Mouse (Mus musculus): ENCODE measurements around the gene Prkcq. TPM values are rescaled to one million over a fixed set of nuclear protein-coding genes. Genes with fewer than 3 reads are reported as not detected.
"Not testable (repeated sequence)": the region's sequence is repeated elsewhere in the genome, so short reads cannot be mapped to it uniquely, and the experiment has no call there.

Prkcq gene
- polyA plus RNA-seq, 1 experiment: 22.0 TPM

- Histone ChIP-seq H3K4me1 (peaks cover 71% of the 10 kb centered on the region), H3K36me3 (replicated peaks; ENCODE audit: low read length) (no peaks in the 10 kb centered on the region), H3K27me3 (replicated peaks) (no peaks in the 10 kb centered on the region), H3K9me3 (no peaks in the 10 kb centered on the region), H3K4me3 (replicated peaks) (peak overlapping the region; percentile 82)
- TF ChIP-seq GATA1 (IDR thresholded peaks at IDR 0.05; ENCODE audit: borderline replicate concordance, low read length) (no peak), FLI1 (IDR thresholded peaks at IDR 0.05; ENCODE audit: low read length) (no peak; the same call in 1 of the 2 replicates)
Measured at GRCm38 (mm10) chr2:11333301-11334017, 161.6 kb downstream of the Prkcq start.

GRCm38 (mm10) chr2:11336320-11336719 is 164.4 kb downstream of the Prkcq start:
- TF ChIP-seq GATA1 (IDR thresholded peaks at IDR 0.05; ENCODE audit: borderline replicate concordance, low read length) (no peak), FLI1 (IDR thresholded peaks at IDR 0.05; ENCODE audit: low read length) (no peak)
- Histone ChIP-seq H3K9me3 (no peaks in the 10 kb centered on the region), H3K4me1 (peaks cover 85% of the 10 kb centered on the region), H3K36me3 (replicated peaks; ENCODE audit: low read length) (no peaks in the 10 kb centered on the region), H3K27me3 (replicated peaks) (no peaks in the 10 kb centered on the region), H3K4me3 (replicated peaks) (peak overlapping the region; percentile 77)

DNA sequence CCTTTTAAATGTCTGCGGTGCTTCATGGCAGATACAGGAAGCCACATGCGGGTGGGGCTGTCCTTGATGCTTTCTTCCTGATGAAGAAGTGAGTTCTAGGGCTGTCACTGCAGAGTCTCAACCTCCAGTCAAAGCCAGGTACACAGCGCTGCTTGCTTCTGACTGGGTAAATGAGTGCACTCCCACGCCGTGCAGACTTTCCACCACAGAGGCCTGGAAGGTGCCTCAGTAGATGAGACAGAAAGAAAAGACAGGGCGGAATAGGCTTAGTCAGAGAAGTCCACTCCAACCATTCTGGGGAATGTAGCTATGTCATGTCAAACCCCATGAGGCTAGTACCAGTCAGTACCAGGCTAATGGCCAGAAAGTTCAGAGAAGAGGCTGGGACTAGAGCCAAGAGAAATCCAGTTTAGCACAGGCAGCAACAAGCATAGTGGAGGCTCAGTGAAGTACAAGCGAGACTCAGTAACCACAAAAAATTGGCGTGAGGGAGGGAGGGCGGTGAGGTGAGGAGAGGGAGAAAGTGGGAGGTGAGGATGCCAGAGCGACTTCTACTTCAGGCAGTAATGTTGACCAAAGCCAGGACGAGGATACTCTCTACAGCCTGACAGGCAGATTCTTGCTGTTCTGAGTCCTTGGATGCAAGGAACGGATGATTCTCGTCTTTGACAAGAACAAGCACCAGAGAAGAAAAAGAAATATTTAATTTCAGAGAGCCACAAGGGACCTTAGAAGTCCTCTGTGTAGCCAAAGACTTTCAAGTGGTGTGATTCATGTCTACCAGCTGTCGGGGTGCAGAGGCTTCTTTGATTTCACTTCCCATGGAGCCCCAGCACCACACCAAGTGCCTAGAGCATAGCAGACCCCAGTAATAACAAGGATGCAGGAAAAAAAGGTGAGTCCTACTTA is 167.3 kb downstream of the Prkcq start:
- no peaks in the 10 kb centered on the region for H3K36me3 ChIP-seq (replicated peaks; ENCODE audit: low read length)
- TF ChIP-seq GATA1 (IDR thresholded peaks at IDR 0.05; ENCODE audit: borderline replicate concordance, low read length) (no peak), FLI1 (IDR thresholded peaks at IDR 0.05; ENCODE audit: low read length) (no peak)
- H3K4me3 ChIP-seq (replicated peaks): peak overlapping the region; percentile 44
- peaks cover 58% of the 10 kb centered on the region for H3K4me1 ChIP-seq
- H3K9me3 ChIP-seq: no peaks in the 10 kb centered on the region
- no peaks in the 10 kb centered on the region for H3K27me3 ChIP-seq (replicated peaks)

DNA sequence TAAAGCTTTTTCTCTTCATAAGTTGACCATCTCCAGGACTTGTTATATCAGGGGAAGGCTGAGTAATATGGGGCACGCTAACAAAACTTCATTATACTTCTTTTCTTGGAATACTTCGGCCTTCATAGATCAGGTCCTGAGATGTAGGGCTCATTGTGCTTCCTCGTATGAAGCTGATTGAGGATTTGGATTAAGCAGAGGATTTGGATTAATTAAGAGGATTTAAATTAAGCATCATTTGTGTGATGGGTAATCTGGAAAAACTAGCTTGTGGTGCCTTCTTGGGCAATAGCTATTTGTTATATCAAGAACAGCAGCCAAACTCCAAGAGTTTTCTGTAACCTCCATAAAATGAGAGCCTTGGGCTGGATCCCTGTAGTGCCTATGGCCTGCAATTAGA is 172.8 kb downstream of the Prkcq start:
- no peaks in the 10 kb centered on the region for H3K9me3 ChIP-seq
- H3K36me3 ChIP-seq (replicated peaks; ENCODE audit: low read length): no peaks in the 10 kb centered on the region
- peaks cover 34% of the 10 kb centered on the region for H3K4me1 ChIP-seq
- TF ChIP-seq FLI1 (IDR thresholded peaks at IDR 0.05; ENCODE audit: low read length) (no peak), GATA1 (IDR thresholded peaks at IDR 0.05; ENCODE audit: borderline replicate concordance, low read length) (no peak)
- no peak overlapping the region for H3K4me3 ChIP-seq (replicated peaks)
- H3K27me3 ChIP-seq (replicated peaks): no peaks in the 10 kb centered on the region

GRCm38 (mm10) chr2:11346419-11346818 is 174.5 kb downstream of the Prkcq start:
- H3K27me3 ChIP-seq (replicated peaks); H3K36me3 ChIP-seq (replicated peaks; ENCODE audit: low read length); H3K9me3 ChIP-seq; H3K4me3 ChIP-seq (replicated peaks): not testable (repeated sequence)
- peaks cover 29% of the 10 kb centered on the region for H3K4me1 ChIP-seq

DNA sequence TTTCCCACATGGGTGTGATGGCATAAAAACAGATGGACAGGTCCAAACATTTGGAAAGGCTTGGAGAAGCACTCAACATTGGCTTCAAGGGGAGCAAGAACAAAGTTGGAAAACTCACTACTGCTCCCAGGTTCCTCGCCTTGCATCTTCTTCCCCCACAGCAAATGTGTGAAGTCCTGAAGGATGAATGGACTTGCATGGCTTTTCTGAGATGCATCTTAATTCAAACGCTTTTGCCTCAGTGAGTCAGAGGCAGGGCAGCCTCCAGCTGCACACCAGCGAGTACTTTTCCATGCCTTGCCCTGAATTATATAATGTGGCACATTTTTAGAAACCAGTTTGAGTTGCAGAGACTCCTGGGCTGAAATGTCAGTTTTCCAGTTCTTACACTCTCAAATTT is 175.9 kb downstream of the Prkcq start:
- no peaks in the 10 kb centered on the region for H3K36me3 ChIP-seq (replicated peaks; ENCODE audit: low read length)

More for the DNA sequence above, 175.9 kb downstream of the Prkcq start:
- no peak for TF ChIP-seq FLI1 (IDR thresholded peaks at IDR 0.05; ENCODE audit: low read length)
- TF ChIP-seq GATA1 (IDR thresholded peaks at IDR 0.05; ENCODE audit: borderline replicate concordance, low read length): no peak
- H3K9me3 ChIP-seq: no peaks in the 10 kb centered on the region
- H3K4me3 ChIP-seq (replicated peaks): no peak overlapping the region
- H3K27me3 ChIP-seq (replicated peaks): no peaks in the 10 kb centered on the region
- peaks cover 29% of the 10 kb centered on the region for H3K4me1 ChIP-seq

Measured in megakaryocyte, embryonic 14.5 days (primary cell).